Mouse (Mus musculus) ZHBTc4 (cell line): ENCODE measurements around the gene Agap1.

Source experiments
- DNase-seq: peaks from one replicate; pipeline ENCODE4 v3.0.0-alpha.2; 2011; ENCODE audit warnings: low read depth, low spot score

The Agap1 gene

GRCm38 (mm10) chr1:89542464-89542863, 87.9 kb downstream of the Agap1 start:
- DNase-seq, result no peak

DNA sequence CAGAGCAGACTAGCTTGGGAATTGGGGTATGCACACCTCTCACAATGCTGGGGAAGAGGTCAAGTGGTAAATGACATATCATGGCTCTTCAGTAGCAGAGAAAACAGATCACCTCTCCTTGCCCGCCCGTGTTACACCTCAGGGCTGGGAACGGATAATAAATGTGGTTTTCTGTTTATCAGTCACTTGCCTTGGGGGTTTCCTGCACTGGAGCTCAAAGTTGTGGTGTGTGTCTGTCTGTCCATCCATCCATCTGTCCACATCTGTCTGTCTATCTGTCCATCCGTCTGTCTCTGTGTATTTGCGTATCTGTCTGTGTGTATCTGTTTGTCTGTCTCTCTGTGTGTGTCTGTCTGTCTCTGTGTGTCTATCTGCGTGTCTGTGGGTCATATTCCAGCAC, 88.7 kb downstream of the Agap1 start:
- no peak for DNase-seq

DNA sequence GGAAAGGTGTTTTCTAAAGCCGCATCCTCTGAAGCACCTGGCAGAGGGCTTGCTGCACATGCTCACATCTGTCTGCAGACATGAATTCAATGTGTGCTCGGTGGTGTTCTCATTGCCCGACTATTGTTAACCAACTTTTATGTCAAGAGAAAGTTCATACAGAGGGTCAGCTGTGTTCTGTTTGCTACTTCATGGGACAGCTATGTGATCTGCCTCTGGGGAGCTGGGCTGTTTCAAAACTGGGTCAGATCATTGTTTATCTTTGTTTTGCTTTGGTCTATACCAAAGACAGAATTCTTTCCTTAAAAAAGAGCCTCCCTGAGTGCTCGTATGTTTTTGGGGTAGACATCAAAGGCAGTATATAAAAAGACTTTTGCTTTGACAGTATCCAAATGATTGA, 89.5 kb downstream of the Agap1 start:
- no peak for DNase-seq

- no peak for DNase-seq
These were observed 90.5 kb downstream of the Agap1 start for GRCm38 (mm10) chr1:89545099-89545498.

GRCm38 (mm10) chr1:89547525-89548504, 93.2 kb downstream of the Agap1 start:
- peak; percentile 8 for DNase-seq

- DNase-seq, result no peak
These were observed 95.7 kb downstream of the Agap1 start for GRCm38 (mm10) chr1:89550061-89550869.

- DNase-seq, result no peak
These were observed 97.9 kb downstream of the Agap1 start for GRCm38 (mm10) chr1:89552470-89552869.

DNA sequence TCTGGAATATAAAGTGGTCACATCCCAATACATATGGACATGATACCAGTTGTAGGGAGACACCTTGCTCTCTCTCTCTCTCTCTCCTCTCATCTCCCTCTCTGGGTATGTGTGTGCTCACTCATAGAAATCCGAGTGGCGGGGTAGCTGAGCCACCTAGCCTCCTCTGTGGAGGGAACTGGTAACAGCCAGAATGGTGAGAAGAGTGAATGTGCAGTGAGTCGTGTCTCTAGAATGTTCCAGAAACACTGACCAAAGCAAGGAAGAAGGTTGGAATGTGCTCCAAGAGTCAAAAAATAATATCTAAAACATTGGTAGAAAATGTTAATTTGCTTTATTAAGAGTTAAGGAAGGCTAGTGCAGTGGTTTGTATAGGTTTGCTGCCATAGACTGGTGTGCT, 99.2 kb downstream of the Agap1 start:
- DNase-seq, result no peak

DNA sequence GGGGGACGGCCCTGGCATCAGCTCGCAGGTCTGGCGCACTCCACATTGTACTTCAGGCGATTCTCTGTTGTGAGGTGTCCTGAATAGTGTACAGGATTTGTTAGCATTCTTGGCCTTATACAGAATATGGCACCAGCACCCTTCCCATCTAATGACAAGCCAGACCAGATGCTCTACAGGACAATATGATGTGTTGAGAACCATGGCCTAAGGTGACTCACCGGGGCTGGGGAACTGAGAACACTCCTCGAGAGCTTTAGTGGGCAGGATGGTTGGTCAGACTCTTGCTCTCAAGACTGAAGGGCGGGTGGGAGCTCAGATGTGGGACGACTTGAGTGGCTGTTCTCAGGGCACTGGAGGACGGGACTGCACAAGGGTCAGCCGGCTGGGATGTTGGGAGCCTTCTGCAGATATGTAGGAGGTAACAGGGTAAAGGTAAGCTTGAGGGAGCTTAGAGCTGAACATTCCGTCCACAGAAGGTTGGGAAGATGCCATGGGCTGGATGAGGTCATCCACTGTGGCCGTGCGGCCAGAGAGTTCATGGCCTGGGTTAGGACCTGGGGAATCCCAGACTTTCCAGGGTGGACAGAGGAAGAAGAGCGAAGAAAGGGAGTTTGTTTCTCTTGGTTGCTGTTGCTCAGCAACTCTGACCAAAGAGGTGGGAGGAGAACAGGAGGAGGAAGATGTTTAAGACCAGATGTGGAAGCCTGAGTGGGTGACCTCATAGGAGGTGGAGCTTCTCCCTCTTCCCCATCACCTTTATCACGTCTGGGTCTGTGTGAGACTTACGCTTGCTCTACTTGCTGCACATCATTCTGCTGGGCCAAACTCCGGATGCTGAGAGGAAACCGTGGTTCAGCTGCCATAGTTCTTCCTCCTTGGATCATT, 100.6 kb downstream of the Agap1 start:
- DNase-seq, result no peak

- DNase-seq, result no peak
These were observed 101.4 kb downstream of the Agap1 start for GRCm38 (mm10) chr1:89556006-89556405.

- no peak for DNase-seq
These were observed 102.8 kb downstream of the Agap1 start for GRCm38 (mm10) chr1:89557401-89557800.

DNA sequence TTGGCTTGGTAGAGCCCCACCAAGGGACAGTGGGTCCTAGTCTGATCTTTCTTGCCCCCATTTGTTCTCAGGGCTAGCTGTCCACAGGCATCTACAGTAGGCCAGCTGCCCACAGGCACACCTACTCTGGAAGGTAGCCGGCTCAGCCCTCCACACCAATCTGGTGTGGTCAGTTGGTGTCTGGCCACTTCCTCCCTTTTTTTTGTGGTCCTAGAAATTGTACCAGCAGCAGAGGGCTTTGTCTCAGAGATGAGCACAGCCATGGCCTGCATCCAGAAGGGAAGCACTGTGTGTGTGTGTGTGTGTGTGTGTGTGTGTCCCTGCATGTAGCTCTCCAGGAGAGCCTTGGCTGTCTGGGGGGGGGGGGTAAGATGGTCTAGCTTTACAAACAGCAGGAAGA, 103.5 kb downstream of the Agap1 start:
- DNase-seq, result no peak

- DNase-seq, result no peak
These were observed 108.8 kb downstream of the Agap1 start for GRCm38 (mm10) chr1:89563399-89563798.

- peak; percentile 37 for DNase-seq
These were observed 112.2 kb downstream of the Agap1 start for GRCm38 (mm10) chr1:89566578-89567488.

DNA sequence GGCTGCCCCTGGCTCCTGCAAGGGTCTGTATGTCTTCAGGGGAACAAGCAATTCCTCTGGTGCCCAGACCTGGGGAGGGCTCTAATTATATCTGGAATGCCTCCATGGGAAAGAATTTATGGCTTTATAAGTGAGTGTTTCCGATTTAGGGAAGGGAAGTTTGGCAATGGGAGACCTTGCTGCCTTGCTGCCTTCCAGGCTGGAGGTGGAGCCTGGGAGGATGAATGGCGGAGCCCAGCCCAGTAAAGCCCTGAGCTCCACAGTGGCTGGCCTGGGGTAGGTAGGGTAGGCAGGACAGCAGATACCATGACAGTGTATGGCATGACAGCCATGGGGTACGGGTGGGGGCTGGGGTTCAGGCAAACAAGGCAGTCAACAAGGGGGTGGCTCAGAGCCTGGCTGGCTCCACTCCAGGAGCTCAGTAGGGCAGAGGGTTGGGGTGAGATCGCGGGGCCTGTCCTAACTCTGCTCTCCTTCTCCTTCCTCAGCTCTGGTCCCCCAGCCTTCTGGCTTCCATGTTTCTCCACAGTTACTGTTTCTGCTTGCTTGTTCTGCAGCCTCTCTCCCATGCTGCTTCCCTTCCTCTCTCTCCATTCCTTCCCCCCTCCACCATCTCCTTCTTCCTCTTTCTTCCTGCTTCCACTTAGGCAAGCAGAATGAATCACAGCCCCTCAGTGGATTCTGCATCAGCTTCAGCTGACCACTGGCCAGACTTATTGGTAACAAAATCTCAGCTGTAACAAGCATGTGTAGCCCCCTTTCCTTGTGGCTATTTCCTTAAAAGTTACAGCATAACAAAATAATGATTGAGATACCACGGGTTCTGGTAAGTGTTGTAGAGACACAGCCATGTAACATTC, 114.2 kb downstream of the Agap1 start:
- DNase-seq, result no peak

- no peak for DNase-seq
These were observed 116.1 kb downstream of the Agap1 start for GRCm38 (mm10) chr1:89570522-89571299.

- DNase-seq, result no peak
These were observed 118.9 kb downstream of the Agap1 start for GRCm38 (mm10) chr1:89573486-89573885.
